Mouse (Mus musculus) gastrocnemius, postnatal 4 days (tissue): ENCODE results near the gene Cd1d1. TPM values are rescaled to one million over a fixed set of nuclear protein-coding genes. Genes with fewer than 3 reads are reported as not detected.
"Not testable (repeated sequence)": the region's sequence is repeated elsewhere in the genome, so short reads cannot be mapped to it uniquely, and the experiment has no call there.

ENCODE experiments used
- DNase-seq, 2 experiments: peaks; one replicate each; pipeline ENCODE4 v3.0.0; 2021 to 2022; ENCODE audit warnings: low spot score in 2 of 2, mixed read lengths in 2 of 2
- long read RNA-seq, 2 experiments: library from polyadenylated mRNA; stranded (forward); transcript quantifications; one replicate each; pipeline ENCODE4 v2.0.0; 2021
- total RNA-seq, 2 experiments: library from RNA; stranded (reverse); gene quantifications; 2 replicates each; pipeline ENCODE4 v1.2.3; 2021

The Cd1d1 gene
- total RNA-seq, result 10 to 100 TPM; 12.0 to 13.5 TPM
- long read RNA-seq, experiment 1, transcript Cd1d1-201 (6 exons, 1,946 nt), result major isoform, 6 of 13 reads
- long read RNA-seq, experiment 1, partial matches to known transcripts, result 2 of 13 reads
- long read RNA-seq, experiment 1, other reads (novel, unspliced or antisense), result 4 of 13 reads
- long read RNA-seq, experiment 2, transcript Cd1d1-201 (6 exons, 1,946 nt), result major isoform, 8 of 16 reads
- long read RNA-seq, experiment 2, partial matches to known transcripts, result 2 of 16 reads
- long read RNA-seq, experiment 2, other reads (novel, unspliced or antisense), result 5 of 16 reads

GRCm38 (mm10) chr3:86999415-86999740, at the start of gene Cd1d1:
Gene Cd1d1, minus strand, starts transcription at chr3:86999441.
- DNase-seq, result no peak

GRCm38 (mm10) chr3:87047801-87048200, 48.6 kb upstream of the Cd1d1 start:
- DNase-seq, result no peak

- DNase-seq, result no peak
Observed at GRCm38 (mm10) chr3:87041733-87042132, 42.5 kb upstream of the Cd1d1 start.

GRCm38 (mm10) chr3:87038500-87038899, 39.3 kb upstream of the Cd1d1 start:
- DNase-seq, result no peak

DNA sequence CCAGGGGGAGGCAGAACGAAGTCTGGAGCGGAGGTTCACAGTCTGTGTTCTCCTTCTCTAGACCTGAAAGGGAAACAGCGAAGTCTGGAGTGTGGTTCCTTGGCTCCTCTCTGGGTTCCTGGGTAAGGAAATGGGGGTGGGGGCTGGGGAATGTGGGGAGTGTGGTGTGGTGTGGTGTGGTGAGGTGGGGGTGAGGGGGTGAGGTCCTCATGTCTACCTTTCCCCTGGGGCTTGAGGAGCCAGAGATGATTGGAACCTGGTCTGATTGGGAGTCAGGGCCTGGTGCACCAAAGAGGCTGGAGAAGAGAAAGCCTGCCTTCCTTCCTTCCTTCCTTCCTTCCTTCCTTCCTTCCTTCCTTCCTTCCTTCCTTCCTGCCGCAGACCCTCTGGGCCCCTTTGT, 34.8 kb upstream of the Cd1d1 start:
- DNase-seq, result no peak

GRCm38 (mm10) chr3:87033357-87033756, 34.1 kb upstream of the Cd1d1 start:
- peak; percentile 49 to 66 for DNase-seq

DNA sequence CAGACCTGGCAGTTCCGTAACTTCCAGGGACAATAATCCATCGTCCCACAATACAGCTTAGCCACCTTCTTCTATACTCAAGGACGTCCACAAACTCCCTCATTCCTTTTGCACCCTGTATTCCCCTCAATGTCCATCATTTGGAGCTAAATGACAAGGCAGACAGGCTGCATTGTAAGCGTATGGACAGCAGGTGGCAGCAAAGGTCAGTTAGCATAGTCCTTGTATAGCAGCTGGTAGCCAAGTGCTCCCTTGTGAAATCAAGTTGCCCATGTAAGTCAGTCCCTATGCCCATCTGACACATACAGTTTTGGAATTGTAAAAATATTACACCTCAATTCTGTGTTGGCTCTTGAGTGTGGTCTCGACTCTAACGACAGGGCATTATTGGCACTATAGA, 31.6 kb upstream of the Cd1d1 start:
- DNase-seq, result peak; percentile 40 to 41

GRCm38 (mm10) chr3:87017707-87018106, 18.5 kb upstream of the Cd1d1 start:
- no peak for DNase-seq

DNA sequence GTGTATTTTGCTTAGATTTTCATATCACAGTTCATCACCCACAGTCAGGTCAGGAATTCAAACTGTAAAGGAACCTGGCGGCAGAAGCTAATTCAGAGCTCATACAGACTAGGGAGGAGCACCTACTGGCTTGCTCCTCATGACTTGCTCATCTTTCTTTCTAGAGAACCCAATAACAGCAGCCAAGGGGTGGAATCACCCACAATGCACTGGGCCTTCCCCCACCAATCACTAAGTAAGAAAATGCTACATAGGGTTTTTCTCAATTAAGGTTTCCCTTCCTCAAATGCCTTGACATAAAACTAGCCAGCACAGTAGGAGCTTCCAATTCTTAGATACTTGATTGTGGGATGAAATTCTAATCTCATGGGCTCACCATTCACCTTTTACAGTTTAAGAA, 17.8 kb upstream of the Cd1d1 start:
- DNase-seq, result no peak

DNA sequence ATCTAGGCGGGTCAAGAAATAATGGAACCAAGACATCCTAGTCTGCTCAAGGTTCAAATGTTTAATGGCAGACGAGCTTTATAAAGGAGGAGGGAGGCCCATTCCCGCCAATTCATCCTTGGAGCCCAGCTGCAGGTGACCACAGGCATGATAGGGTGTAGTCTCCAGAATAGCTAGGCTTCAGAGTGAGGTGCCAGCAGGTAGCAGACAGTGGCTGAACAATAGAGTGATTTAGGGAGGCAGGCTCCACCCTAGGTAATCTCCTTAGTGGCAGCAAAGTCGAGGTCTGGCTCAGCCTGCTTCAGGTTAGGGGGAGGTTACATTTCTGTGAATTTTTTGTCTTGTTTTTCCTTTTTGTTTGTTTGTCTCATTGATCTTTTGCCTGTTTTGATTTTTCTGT, 16.7 kb upstream of the Cd1d1 start:
- DNase-seq, result no peak

GRCm38 (mm10) chr3:87012406-87012805, 13.2 kb upstream of the Cd1d1 start:
- not testable (repeated sequence) for DNase-seq

- DNase-seq, result not testable (repeated sequence)
Observed at GRCm38 (mm10) chr3:87008281-87008680, 9.0 kb upstream of the Cd1d1 start.

GRCm38 (mm10) chr3:87000676-87001075, 1.4 kb upstream of the Cd1d1 start:
- DNase-seq, result no peak

DNA sequence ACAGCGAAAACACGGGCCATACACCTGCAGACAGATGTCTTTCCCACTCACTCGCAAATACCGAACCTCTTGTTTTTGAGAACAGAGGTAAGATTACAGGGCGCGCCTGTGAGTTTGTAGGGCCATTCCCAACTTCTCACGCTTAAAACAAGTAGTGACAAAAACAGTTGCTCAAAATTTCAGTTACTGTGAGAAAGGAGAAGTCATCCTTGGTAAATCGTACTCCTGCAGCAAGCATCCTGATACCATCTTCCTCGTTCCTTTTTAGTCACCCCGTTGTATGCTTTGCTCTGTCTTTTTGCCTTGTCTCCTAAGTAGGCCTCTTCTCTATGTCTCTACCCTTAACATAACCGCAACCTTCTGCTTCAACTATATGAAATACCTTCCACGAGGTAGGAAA, 810 bp upstream of the Cd1d1 start:
- DNase-seq, result no peak

DNA sequence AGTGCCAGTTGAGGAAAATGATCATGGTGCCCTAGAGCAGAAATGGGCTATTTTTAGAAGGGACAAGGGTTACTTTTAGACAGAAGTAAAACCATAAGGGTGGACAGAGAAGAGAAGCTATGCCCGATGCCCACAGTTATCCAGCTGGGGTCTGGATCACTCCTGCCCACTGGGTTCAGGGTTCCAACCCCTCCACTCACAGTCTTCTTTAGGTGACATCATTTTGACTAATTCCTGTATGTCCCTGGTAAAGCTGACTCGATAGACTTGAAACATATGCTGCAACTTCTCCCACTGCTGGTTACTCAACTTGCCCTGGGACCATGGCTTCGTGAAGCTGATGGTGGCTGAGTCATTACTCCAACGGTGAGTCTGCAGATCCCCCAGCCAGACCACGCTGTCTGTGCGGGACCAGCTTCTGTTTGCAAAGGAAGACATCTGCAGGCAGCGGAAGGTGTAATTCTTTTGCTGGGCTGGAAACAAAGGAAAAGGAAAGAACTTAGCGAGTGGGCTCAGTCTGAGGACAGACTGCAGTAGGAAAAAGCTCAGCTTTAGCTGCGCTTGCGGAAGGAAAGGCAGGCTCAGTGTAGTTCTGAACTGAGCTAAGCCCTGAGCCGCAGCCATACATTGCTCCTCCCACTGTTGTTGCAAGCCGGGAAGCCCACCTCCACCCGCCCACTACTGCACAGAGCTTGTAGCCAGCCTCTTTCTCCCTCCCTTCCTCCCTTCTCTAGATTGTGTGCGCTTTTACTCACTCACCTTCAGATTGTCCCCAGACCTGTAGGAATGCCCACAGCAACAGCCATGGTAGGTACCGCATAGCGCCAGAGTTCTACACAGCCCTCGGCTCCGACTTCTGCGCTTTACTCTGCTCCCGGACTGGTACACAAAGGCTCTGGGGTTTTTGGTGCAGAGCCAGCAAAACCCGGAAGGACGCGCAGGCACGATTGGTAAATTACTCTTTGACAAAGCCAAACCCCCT, 517 bp downstream of the Cd1d1 start:
- peak; percentile 50 to 76 for DNase-seq

GRCm38 (mm10) chr3:86996111-86996510, 3.1 kb downstream of the Cd1d1 start:
- DNase-seq, result no peak

DNA sequence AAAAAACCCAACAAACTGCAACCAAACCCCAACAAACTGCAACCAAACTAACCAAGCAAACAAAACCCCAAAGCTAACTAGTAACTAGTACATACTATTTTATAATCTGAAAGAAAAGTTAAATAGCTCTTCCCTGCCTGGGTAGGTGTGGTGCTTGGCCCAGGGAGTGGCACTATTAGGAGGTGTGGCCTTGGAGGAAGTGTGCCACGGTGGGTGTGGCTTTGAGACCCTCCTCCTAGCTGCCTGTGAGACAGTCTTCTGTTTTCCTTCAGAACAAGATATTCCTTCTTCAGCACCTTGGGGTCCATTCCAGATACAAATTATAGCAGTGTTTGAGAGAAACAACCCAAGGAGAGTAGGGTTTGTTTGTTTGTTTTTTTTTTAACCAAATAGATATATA, 3.9 kb downstream of the Cd1d1 start:
- no peak for DNase-seq

DNA sequence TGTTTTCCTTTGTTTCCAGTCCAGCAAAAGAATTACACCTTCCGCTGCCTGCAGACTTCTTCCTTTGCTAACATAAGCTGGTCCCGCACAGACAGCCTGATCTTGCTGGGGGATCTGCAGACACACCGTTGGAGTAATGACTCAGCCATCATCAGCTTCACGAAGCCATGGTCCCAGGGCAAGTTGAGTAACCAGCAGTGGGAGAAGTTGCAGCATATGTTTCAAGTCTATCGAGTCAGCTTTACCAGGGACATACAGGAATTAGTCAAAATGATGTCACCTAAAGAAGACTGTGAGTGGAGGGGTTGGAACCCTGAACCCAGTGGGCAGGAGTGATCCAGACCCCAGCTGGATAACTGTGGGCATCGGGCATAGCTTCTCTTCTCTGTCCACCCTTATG, 12.3 kb downstream of the Cd1d1 start:
- not testable (repeated sequence) for DNase-seq

DNA sequence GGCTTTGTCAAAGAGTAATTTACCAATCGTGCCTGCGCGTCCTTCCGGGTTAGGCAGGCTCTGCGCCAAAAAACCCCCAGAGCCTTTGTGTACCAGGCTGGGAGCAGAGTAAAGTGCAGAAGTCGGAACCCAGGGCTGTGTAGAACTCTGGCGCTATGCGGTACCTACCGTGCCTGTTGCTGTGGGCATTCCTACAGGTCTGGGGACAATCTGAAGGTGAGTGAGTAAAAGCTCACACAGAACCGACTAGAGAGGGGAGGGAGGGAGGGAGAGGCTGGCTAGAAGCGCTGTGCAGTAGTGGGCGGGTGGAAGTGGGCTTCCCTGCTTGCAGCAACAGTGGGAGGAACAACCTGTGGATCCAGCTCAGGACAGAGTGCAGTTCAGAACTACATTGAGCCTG, 12.8 kb downstream of the Cd1d1 start:
- DNase-seq, result no peak

DNA sequence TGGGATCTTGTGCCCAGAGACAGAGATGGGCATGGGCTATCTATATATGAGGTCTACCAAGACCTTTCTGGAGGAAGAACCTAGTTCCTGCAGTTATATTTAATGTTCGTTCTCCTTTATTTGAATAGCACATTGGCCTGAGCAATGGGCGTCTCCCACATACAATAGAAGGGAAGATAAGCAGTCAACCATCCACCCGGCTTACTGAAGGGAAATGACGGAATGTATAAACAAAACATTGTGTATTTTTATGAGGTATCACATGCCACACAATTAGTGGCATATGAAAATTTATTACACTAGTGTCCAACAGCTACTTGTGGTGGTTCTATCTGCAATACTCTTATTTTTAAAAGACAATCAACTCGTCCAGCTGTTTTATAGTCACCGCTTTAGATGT, 15.9 kb downstream of the Cd1d1 start:
- no peak for DNase-seq

DNA sequence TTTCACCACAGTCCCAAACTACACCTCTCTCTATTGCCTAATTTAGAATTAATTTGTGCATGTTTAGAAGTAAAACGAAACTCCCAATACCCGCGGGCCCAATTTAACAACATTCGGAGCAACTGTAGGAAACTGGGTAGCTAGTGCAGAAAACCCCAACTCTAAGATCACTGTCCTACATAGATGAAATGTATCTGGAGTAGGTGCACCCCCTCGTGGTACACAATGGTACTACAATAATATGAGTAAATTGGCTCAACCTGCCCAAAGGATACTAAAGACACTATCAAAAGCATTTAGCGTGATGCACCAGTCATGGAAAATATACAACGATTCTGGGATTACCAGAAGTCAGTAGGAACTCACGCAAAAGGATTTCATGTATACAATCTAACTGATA, 22.7 kb downstream of the Cd1d1 start:
- peak; percentile 29 to 48 for DNase-seq

DNA sequence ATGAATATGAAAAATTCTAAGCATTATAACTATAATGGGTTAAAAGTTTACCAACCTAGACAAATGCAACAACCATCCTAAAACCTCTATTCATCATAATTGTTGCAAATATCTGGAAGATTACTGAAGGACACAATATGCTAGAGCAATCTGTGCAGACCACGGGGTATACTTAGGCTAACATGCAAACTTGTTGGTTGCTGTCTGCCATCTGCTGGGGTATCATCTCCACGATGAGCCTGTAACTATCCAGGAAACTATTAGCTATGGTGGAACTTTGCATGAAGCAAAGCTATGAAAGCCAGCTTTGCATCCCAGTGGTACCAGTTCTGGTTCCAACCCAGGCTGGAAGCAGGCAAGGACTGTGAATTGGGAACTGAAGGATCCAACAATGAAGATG, 24.1 kb downstream of the Cd1d1 start:
- no peak for DNase-seq
